Mouse (Mus musculus) erythroblast, adult 5-6 weeks (primary cell): ENCODE measurements around the gene Olfr1338. TPM values are rescaled to one million over a fixed set of nuclear protein-coding genes. Genes with fewer than 3 reads are reported as not detected.
"Not testable (repeated sequence)": the region's sequence is repeated elsewhere in the genome, so short reads cannot be mapped to it uniquely, and the experiment has no call there.

ENCODE experiments used
- ATAC-seq: replicated peaks from 2 replicates; pipeline ENCODE4 v1.8.0; 2016; ENCODE audit warnings: moderate number of reproducible peaks, mild to moderate bottlenecking, moderate TSS enrichment, inconsistent platforms; ENCODE audit not compliant: poor library complexity, low FRiP score, severe bottlenecking
- total RNA-seq, 2 experiments: library from RNA; stranded (forward) in 1 of 2; stranded (reverse) in 1 of 2; fragments of 150-400 nt in 1 of 2; fragments of 200-764, 138-1000 nt in 1 of 2; gene quantifications; 2 replicates each; pipeline versions ENCODE4 v1.2.3 to v1.2.4; 2015 to 2017; ENCODE audit warnings: low replicate concordance in 2 of 2

Gene Olfr1338
- total RNA-seq (2015; ENCODE audit: low replicate concordance): not detected in 2 replicates
- total RNA-seq (2017; ENCODE audit: low replicate concordance): not detected in 2 replicates

GRCm38 (mm10) chr4:118758637-118759036 lies at the start of gene Olfr1338:
Olfr1338 (minus strand) TSS chr4:118758737.
- no peak for ATAC-seq

GRCm38 (mm10) chr4:118792796-118793195 lies 34.3 kb upstream of the Olfr1338 start:
- not testable (repeated sequence) for ATAC-seq

GRCm38 (mm10) chr4:118782486-118782885 lies 23.9 kb upstream of the Olfr1338 start, which contains the start of gene Olfr1337:
Olfr1337 (minus strand) TSS chr4:118782586.
- ATAC-seq: no peak

GRCm38 (mm10) chr4:118741881-118742280 lies 16.7 kb downstream of the Olfr1338 start:
- ATAC-seq: no peak

- no peak for ATAC-seq
These were observed 17.4 kb downstream of the Olfr1338 start for GRCm38 (mm10) chr4:118740988-118741698.

- no peak for ATAC-seq
These were observed 19.0 kb downstream of the Olfr1338 start for GRCm38 (mm10) chr4:118739574-118739973.

- no peak for ATAC-seq
These were observed 26.7 kb downstream of the Olfr1338 start, which contains the start of gene Olfr1339 for GRCm38 (mm10) chr4:118731875-118732274. Olfr1339 (plus strand) TSS chr4:118732175.

- ATAC-seq: no peak
These were observed 36.6 kb downstream of the Olfr1338 start for GRCm38 (mm10) chr4:118721742-118722483.

- ATAC-seq: no peak
These were observed 38.7 kb downstream of the Olfr1338 start, which contains the start of gene Olfr1340 for GRCm38 (mm10) chr4:118719838-118720237. Olfr1340 (plus strand) TSS chr4:118720138.

GRCm38 (mm10) chr4:118711656-118712055 lies 46.9 kb downstream of the Olfr1338 start:
- no peak for ATAC-seq

GRCm38 (mm10) chr4:118708086-118708485 lies 50.5 kb downstream of the Olfr1338 start:
- no peak for ATAC-seq

- ATAC-seq: no peak
These were observed 55.3 kb downstream of the Olfr1338 start, which contains the start of gene Olfr1341 for GRCm38 (mm10) chr4:118703223-118703622. Olfr1341 (plus strand) TSS chr4:118703523.

Other genes with a start within 250 kb of the Olfr1338 start
- gene 2610528J11Rik, start 231.7 kb downstream of the Olfr1338 start, total RNA-seq (2015; ENCODE audit: low replicate concordance): not detected in 2 replicates
- not detected in 2 replicates for gene 2610528J11Rik, start 231.7 kb downstream of the Olfr1338 start, total RNA-seq (2017; ENCODE audit: low replicate concordance)
- not detected in 2 replicates for gene Tmem125, start 214.7 kb downstream of the Olfr1338 start, total RNA-seq (2015; ENCODE audit: low replicate concordance)
- gene Tmem125, start 214.7 kb downstream of the Olfr1338 start, total RNA-seq (2017; ENCODE audit: low replicate concordance): not detected in 2 replicates
- 0.63 TPM in 1 of 2 replicates, not detected in the other for gene Cfap57, start 138.0 kb downstream of the Olfr1338 start, total RNA-seq (2015; ENCODE audit: low replicate concordance)
- gene Cfap57, start 138.0 kb downstream of the Olfr1338 start, total RNA-seq (2017; ENCODE audit: low replicate concordance): 0.51 and 0.84 TPM in 2 replicates
- gene Ebna1bp2, start 137.9 kb downstream of the Olfr1338 start, total RNA-seq (2015; ENCODE audit: low replicate concordance): 28.4 and 35.1 TPM in 2 replicates
- 12.6 and 20.6 TPM in 2 replicates for gene Ebna1bp2, start 137.9 kb downstream of the Olfr1338 start, total RNA-seq (2017; ENCODE audit: low replicate concordance)
- gene Olfr62, start 99.8 kb downstream of the Olfr1338 start, total RNA-seq (2015; ENCODE audit: low replicate concordance): not detected in 2 replicates
- not detected in 2 replicates for gene Olfr62, start 99.8 kb downstream of the Olfr1338 start, total RNA-seq (2017; ENCODE audit: low replicate concordance)
- gene Olfr1342, start 66.0 kb downstream of the Olfr1338 start, total RNA-seq (2015; ENCODE audit: low replicate concordance): not detected in 2 replicates
- not detected in 2 replicates for gene Olfr1342, start 66.0 kb downstream of the Olfr1338 start, total RNA-seq (2017; ENCODE audit: low replicate concordance)
- gene Olfr1341, start 55.2 kb downstream of the Olfr1338 start, total RNA-seq (2015; ENCODE audit: low replicate concordance): not detected in 2 replicates
- not detected in 2 replicates for gene Olfr1341, start 55.2 kb downstream of the Olfr1338 start, total RNA-seq (2017; ENCODE audit: low replicate concordance)
- gene Olfr1340, start 38.6 kb downstream of the Olfr1338 start, total RNA-seq (2015; ENCODE audit: low replicate concordance): not detected in 2 replicates
- not detected in 2 replicates for gene Olfr1340, start 38.6 kb downstream of the Olfr1338 start, total RNA-seq (2017; ENCODE audit: low replicate concordance)
- not detected in 2 replicates for gene Olfr1339, start 26.6 kb downstream of the Olfr1338 start, total RNA-seq (2015; ENCODE audit: low replicate concordance)
- not detected in 2 replicates for gene Olfr1339, start 26.6 kb downstream of the Olfr1338 start, total RNA-seq (2017; ENCODE audit: low replicate concordance)
- not detected in 2 replicates for gene Olfr1337, start 23.8 kb upstream of the Olfr1338 start, total RNA-seq (2015; ENCODE audit: low replicate concordance)
- gene Olfr1337, start 23.8 kb upstream of the Olfr1338 start, total RNA-seq (2017; ENCODE audit: low replicate concordance): not detected in 2 replicates
- gene Olfr1335, start 51.2 kb upstream of the Olfr1338 start, total RNA-seq (2015; ENCODE audit: low replicate concordance): not detected in 2 replicates
- gene Olfr1335, start 51.2 kb upstream of the Olfr1338 start, total RNA-seq (2017; ENCODE audit: low replicate concordance): not detected in 2 replicates
- not detected in 2 replicates for gene Olfr1333, start 77.5 kb upstream of the Olfr1338 start, total RNA-seq (2015; ENCODE audit: low replicate concordance)
- gene Olfr1333, start 77.5 kb upstream of the Olfr1338 start, total RNA-seq (2017; ENCODE audit: low replicate concordance): not detected in 2 replicates
- not detected in 2 replicates for gene Olfr1331, start 105.9 kb upstream of the Olfr1338 start, total RNA-seq (2015; ENCODE audit: low replicate concordance)
- not detected in 2 replicates for gene Olfr1331, start 105.9 kb upstream of the Olfr1338 start, total RNA-seq (2017; ENCODE audit: low replicate concordance)
- not detected in 2 replicates for gene Olfr1330, start 129.9 kb upstream of the Olfr1338 start, total RNA-seq (2015; ENCODE audit: low replicate concordance)
- gene Olfr1330, start 129.9 kb upstream of the Olfr1338 start, total RNA-seq (2017; ENCODE audit: low replicate concordance): not detected in 2 replicates
- not detected in 2 replicates for gene Olfr1329, start 158.7 kb upstream of the Olfr1338 start, total RNA-seq (2015; ENCODE audit: low replicate concordance)
- not detected in 2 replicates for gene Olfr1329, start 158.7 kb upstream of the Olfr1338 start, total RNA-seq (2017; ENCODE audit: low replicate concordance)
- not detected in 2 replicates for gene Olfr1328, start 179.9 kb upstream of the Olfr1338 start, total RNA-seq (2015; ENCODE audit: low replicate concordance)
- not detected in 2 replicates for gene Olfr1328, start 179.9 kb upstream of the Olfr1338 start, total RNA-seq (2017; ENCODE audit: low replicate concordance)
- not detected in 2 replicates for gene Lao1, start 202.8 kb upstream of the Olfr1338 start, total RNA-seq (2015; ENCODE audit: low replicate concordance)
- gene Lao1, start 202.8 kb upstream of the Olfr1338 start, total RNA-seq (2017; ENCODE audit: low replicate concordance): not detected in 2 replicates